Mouse (Mus musculus) neural tube, embryonic 11.5 days (tissue): ENCODE data around the gene Hist1h2ac. TPM values are rescaled to one million over a fixed set of nuclear protein-coding genes. Genes with fewer than 3 reads are reported as not detected.
"Not testable (repeated sequence)": the region's sequence is repeated elsewhere in the genome, so short reads cannot be mapped to it uniquely, and the experiment has no call there.

Experiments
- ATAC-seq: fragments of 200-750 bp; cut with Nextera tagmentation; 2 replicates; pipeline ENCODE4 v1.8.0; 2017; ENCODE audit warnings: moderate number of reproducible peaks, mild to moderate bottlenecking, moderate TSS enrichment, moderate library complexity; ENCODE audit not compliant: insufficient read depth, low FRiP score, low TSS enrichment
- DNase-seq: peaks from one replicate; pipeline ENCODE4 v3.0.0-alpha.2; 2015; ENCODE audit warnings: low spot score
- H3K27ac ChIP-seq: fragments of 300-500 bp; sonication (generic); 2 replicates; pipeline ENCODE4 v1.5.1; 2014; ENCODE audit warnings: low read depth, mild to moderate bottlenecking, low read length
- H3K27me3 ChIP-seq: fragments of 300-500 bp; sonication (generic); 2 replicates; pipeline ENCODE4 v1.6.1; 2014; ENCODE audit warnings: mild to moderate bottlenecking, low read length, mixed read lengths; ENCODE audit not compliant: control insufficient read depth, insufficient read depth
- H3K36me3 ChIP-seq: fragments of 300-500 bp; sonication (generic); 2 replicates; pipeline ENCODE4 v1.6.1; 2014; ENCODE audit warnings: mild to moderate bottlenecking, low read length, moderate library complexity, mixed read lengths; ENCODE audit not compliant: control insufficient read depth, insufficient read depth
- H3K4me1 ChIP-seq: fragments of 300-500 bp; sonication (generic); 2 replicates; pipeline ENCODE4 v1.6.1; 2014; ENCODE audit warnings: low read length, mixed read lengths; ENCODE audit not compliant: control insufficient read depth, insufficient read depth
- H3K4me2 ChIP-seq: fragments of 300-500 bp; sonication (generic); 2 replicates; pipeline ENCODE4 v1.6.1; 2014; ENCODE audit warnings: low read depth, mild to moderate bottlenecking, moderate library complexity
- H3K4me3 ChIP-seq: fragments of 300-500 bp; sonication (generic); 2 replicates; pipeline ENCODE4 v1.5.1; 2014; ENCODE audit warnings: low read depth, low read length
- H3K9ac ChIP-seq: fragments of 300-500 bp; sonication (generic); 2 replicates; pipeline ENCODE4 v1.6.1; 2014; ENCODE audit warnings: mild to moderate bottlenecking, low read length
- H3K9me3 ChIP-seq: fragments of 300-500 bp; sonication (generic); 2 replicates; pipeline ENCODE4 v1.6.1; 2016; ENCODE audit warnings: low read length; ENCODE audit not compliant: control insufficient read depth
- WGBS: fragments of 180-500 bp; shearing (Covaris S2); extraction: QIAGEN DNeasy Blood & Tissue Kit; methylation state at CpG from one replicate; pipeline ENCODE4 v1.1.7; 2014; 5-methylcytosine and 5-hydroxymethylcytosine counted together
- polyA plus RNA-seq: library from polyadenylated mRNA; unstranded; fragments of >200 nt; fragmentation: Nextera tagmentation; extraction: Ambion mirVana; gene quantifications from 2 replicates; pipeline ENCODE4 v1.2.1, GENCODE M21; 2014

Hist1h2ac gene
- polyA plus RNA-seq, 1 experiment from 2014 or later: 0.97 TPM

GRCm38 (mm10) chr13:23705751-23706356 is 22.1 kb upstream of the Hist1h2ac start:
- peaks cover 7% of the 10 kb centered on the region for H3K4me1 ChIP-seq
- no peak overlapping the region for H3K4me2 ChIP-seq
- H3K9me3 ChIP-seq: no peaks in the 10 kb centered on the region
- 91% methylated on average over 7 of the region's 7 CpGs for WGBS
- DNase-seq (no peak), ATAC-seq (no peak)
- H3K36me3 ChIP-seq: no peaks in the 10 kb centered on the region
- H3K27ac ChIP-seq: no peak overlapping the region
- no peak overlapping the region for H3K9ac ChIP-seq
- H3K27me3 ChIP-seq: no peaks in the 10 kb centered on the region
- H3K4me3 ChIP-seq: no peak overlapping the region

DNA sequence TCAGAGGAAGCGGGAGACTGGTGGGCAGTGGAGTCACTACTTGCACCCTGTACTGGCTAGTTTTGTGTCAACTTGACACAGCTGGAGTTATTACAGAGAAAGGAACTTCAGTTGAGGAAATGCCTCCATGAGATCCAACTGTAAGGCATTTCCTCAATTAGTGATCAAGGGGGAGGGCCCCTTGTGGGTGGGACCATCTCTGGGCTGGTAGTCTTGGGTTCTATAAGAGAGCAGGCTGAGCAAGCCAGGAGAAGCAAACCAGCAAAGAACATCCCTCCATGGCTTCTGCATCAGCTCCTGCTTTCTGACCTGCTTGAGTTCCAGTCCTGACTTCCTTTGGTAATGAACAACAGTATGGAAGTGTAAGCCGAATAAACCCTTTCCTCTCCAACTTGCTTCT is 19.1 kb upstream of the Hist1h2ac start:
- not testable (repeated sequence) for H3K27ac ChIP-seq, H3K4me2 ChIP-seq, ATAC-seq, DNase-seq, H3K4me1 ChIP-seq, H3K27me3 ChIP-seq, H3K9me3 ChIP-seq, H3K36me3 ChIP-seq, H3K9ac ChIP-seq, H3K4me3 ChIP-seq
- WGBS: 89% methylated on average over 2 of the region's 2 CpGs

DNA sequence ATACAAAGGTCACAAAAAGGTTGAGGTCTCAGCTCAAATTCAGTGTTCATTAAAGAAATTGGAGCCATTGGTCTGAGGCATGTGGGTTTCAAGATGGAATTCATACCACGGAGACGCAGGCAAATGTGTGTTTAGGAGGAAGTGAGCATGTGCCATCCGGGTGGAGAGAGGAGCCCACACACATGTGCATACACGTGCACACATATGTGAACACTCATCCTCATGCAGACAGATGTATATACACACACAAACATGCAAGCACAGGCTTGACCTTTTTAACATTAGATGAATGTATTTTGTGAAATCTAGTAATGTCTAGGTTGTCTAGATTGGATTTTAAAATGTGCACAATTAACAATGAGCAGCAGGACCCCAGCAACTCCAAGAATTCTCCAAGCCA is 18.5 kb upstream of the Hist1h2ac start:
- H3K27ac ChIP-seq: no peak overlapping the region
- H3K4me2 ChIP-seq: no peak overlapping the region
- no peak overlapping the region for H3K9ac ChIP-seq
- DNase-seq: no peak
- 0 out of 2 replicates have a peak, but pooled peaks cover 3% of the 10 kb centered on the region for H3K4me1 ChIP-seq
- no peaks in the 10 kb centered on the region for H3K36me3 ChIP-seq
- no peaks in the 10 kb centered on the region for H3K27me3 ChIP-seq
- H3K4me3 ChIP-seq: no peak overlapping the region
- no peaks in the 10 kb centered on the region for H3K9me3 ChIP-seq
- no peak for ATAC-seq
- 86% methylated on average over 4 of the region's 4 CpGs for WGBS

GRCm38 (mm10) chr13:23700786-23701520 is 17.2 kb upstream of the Hist1h2ac start:
- Histone ChIP-seq H3K36me3 (no peaks in the 10 kb centered on the region), H3K4me3 (no peak overlapping the region), H3K27ac (no peak overlapping the region), H3K9ac (no peak overlapping the region), H3K4me2 (no peak overlapping the region), H3K4me1 (0 out of 2 replicates have a peak, but pooled peaks cover 3% of the 10 kb centered on the region), H3K9me3 (no peaks in the 10 kb centered on the region), H3K27me3 (no peaks in the 10 kb centered on the region)
- 36% methylated on average over 8 of the region's 8 CpGs for WGBS
- peak; percentile 43; the same call in 1 of the 2 replicates for ATAC-seq
- peak; percentile 71 for DNase-seq

DNA sequence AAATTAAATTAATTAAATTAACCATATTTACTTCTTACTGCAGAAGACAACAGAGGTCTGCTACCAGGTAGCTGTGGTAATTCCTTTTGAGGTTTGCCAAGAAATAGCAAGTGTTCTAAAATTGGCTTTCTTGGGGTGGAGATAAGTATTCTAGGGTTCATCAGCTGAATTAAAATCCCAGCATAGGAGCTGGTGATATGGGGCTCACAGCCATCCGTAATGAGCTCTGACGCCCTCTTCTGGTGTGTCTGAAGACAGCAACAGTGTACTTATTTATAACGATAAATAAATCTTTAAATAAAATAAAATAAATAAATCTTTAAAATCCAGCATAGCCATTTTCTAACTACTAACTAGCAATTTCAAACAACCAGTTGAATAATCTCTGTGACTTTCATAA is 16.0 kb upstream of the Hist1h2ac start:
- WGBS: 69% methylated on average over 3 of the region's 3 CpGs
- Histone ChIP-seq H3K4me3 (no peak overlapping the region), H3K36me3 (no peaks in the 10 kb centered on the region), H3K9me3 (no peaks in the 10 kb centered on the region), H3K4me2 (no peak overlapping the region), H3K27ac (no peak overlapping the region), H3K27me3 (no peaks in the 10 kb centered on the region), H3K9ac (no peak overlapping the region), H3K4me1 (0 out of 2 replicates have a peak, but pooled peaks cover 3% of the 10 kb centered on the region)
- DNase-seq (no peak), ATAC-seq (no peak)

- ATAC-seq (no peak), DNase-seq (no peak)
- no peak overlapping the region for H3K9ac ChIP-seq
- H3K9me3 ChIP-seq: no peaks in the 10 kb centered on the region
- WGBS: 76% methylated on average over 6 of the region's 6 CpGs
- H3K4me2 ChIP-seq: peak overlapping the region; percentile 31; the same call in 1 of the 2 replicates
- 0 out of 2 replicates have a peak, but pooled peaks cover 3% of the 10 kb centered on the region for H3K4me1 ChIP-seq
- H3K4me3 ChIP-seq: no peak overlapping the region
- H3K27ac ChIP-seq: peak overlapping the region; percentile 77; the same call in 1 of the 2 replicates
- no peaks in the 10 kb centered on the region for H3K27me3 ChIP-seq
- H3K36me3 ChIP-seq: no peaks in the 10 kb centered on the region
These were observed 15.2 kb upstream of the Hist1h2ac start for GRCm38 (mm10) chr13:23698996-23699395.

DNA sequence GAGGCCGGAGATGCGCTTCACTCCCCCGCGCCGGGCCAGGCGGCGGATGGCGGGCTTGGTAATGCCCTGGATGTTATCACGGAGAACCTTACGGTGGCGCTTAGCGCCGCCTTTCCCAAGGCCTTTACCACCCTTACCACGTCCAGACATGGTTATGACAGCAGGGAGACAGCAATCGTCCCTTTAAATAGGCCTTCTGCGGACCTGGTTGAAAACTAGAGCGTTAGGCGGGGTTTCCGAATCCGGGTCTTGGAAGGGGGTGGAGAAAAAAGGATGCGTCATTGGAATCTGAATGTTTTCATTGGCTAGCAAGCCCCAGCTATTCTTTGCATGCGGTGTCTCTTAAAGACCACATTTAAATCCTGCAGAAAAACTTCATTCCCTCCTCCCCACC is 14.5 kb upstream of the Hist1h2ac start, which contains the start of gene Hist1h4c:
Gene Hist1h4c (minus strand): TSS at position 155 of the 394 bp plus-strand sequence.
- 0% methylated on average over 20 of the region's 22 CpGs for WGBS
- no peaks in the 10 kb centered on the region for H3K36me3 ChIP-seq
- 0 out of 2 replicates have a peak, but pooled peaks cover 3% of the 10 kb centered on the region for H3K4me1 ChIP-seq
- DNase-seq: peak; percentile 98
- H3K4me2 ChIP-seq: peak within 1 kb of the TSS; percentile 51
- peak within 1 kb of the TSS; percentile 54 for H3K9ac ChIP-seq
- peak; percentile 95 for ATAC-seq
- H3K27ac ChIP-seq: peak within 1 kb of the TSS; percentile 77
- H3K4me3 ChIP-seq: peak within 1 kb of the TSS; percentile 40
- no peaks in the 10 kb centered on the region for H3K27me3 ChIP-seq
- no peaks in the 10 kb centered on the region for H3K9me3 ChIP-seq

DNA sequence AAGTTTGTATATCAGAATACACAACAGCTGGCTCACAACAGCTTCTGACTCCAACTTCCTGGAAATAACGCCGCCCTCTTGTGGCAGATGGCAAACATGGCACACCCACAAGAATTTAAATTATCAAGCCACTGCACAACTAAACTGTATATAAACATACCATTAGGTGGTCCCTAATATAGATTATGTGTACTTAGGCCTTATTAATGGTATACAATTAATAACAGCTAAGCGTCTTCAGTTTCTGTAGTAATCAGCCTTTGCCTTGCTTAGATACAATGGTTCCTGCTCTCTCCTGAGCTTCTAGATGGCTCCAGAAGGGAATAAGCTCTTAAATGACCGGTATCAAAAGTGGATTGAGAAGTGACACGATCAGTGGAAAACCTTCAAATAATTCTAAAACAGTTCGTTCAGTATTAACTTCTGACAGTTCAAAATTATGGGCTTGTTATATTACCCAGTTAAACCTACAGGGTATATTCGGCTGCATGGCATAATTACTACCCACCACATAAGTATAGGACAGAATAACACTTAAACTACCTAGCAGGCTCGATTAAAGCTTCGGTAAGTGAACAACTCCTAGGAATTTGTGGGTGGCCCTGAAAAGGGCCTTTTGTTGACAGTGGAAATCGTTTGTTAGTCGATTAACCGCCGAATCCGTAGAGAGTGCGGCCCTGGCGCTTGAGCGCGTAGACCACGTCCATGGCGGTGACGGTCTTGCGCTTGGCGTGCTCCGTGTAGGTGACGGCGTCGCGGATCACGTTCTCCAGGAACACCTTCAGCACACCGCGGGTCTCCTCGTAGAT is 13.9 kb upstream of the Hist1h2ac start:
- peak overlapping the region; percentile 51 for H3K4me2 ChIP-seq
- under 1% methylated on average over 20 of the region's 32 CpGs for WGBS
- H3K4me3 ChIP-seq: peak overlapping the region; percentile 40
- peak; percentile 73 for DNase-seq
- H3K36me3 ChIP-seq: no peaks in the 10 kb centered on the region
- peak overlapping the region; percentile 77 for H3K27ac ChIP-seq
- no peaks in the 10 kb centered on the region for H3K27me3 ChIP-seq
- peak overlapping the region; percentile 54 for H3K9ac ChIP-seq
- peak; percentile 79 for ATAC-seq
- 0 out of 2 replicates have a peak, but pooled peaks cover 3% of the 10 kb centered on the region for H3K4me1 ChIP-seq
- no peaks in the 10 kb centered on the region for H3K9me3 ChIP-seq
